9 mouse cellular contexts compared by ENCODE assay signal in genomic region chr2:70567682-70568077, GRCm38 (mm10). TPM values are rescaled to one million over a fixed set of nuclear protein-coding genes. Genes with fewer than 3 reads are reported as not detected.
DNase-seq lines count a peak whose midpoint lies in the region; ATAC-seq lines count a peak whose summit lies in the region.
"Had no signal": no experiment of that assay in that cellular context is flagged by ENCODE, and none has a peak within 500 bp of the region (broad histone marks: within the 10 kb centered on the region; RNA-seq: fewer than 3 reads in every experiment).

No protein-coding gene starts in this region.

- H3K4me3 ChIP-seq in heart, embryonic 13.5 days, result peak overlapping the region; percentile 53
- H3K4me3 ChIP-seq in hindbrain, embryonic 13.5 days, result peak overlapping the region; percentile 54
- H3K4me3 ChIP-seq in midbrain, embryonic 13.5 days (replicated peaks), result peak overlapping the region; percentile 54

- H3K9me3 ChIP-seq in heart, embryonic 13.5 days, result no peaks in the 10 kb centered on the region
- H3K9me3 ChIP-seq in hindbrain, embryonic 13.5 days, result no peaks in the 10 kb centered on the region
- H3K9me3 ChIP-seq in midbrain, embryonic 13.5 days, result no peaks in the 10 kb centered on the region

- ATAC-seq in heart, embryonic 13.5 days (ENCODE audit: extremely low read depth, insufficient number of reproducible peaks, low FRiP score, low TSS enrichment), result no peak
- ATAC-seq in hindbrain, embryonic 13.5 days (ENCODE audit: low FRiP score), result no peak
- ATAC-seq in midbrain, embryonic 13.5 days, result peak; percentile 28; the same call in 1 of the 2 replicates

- H3K27me3 ChIP-seq in heart, embryonic 13.5 days (replicated peaks), result peaks cover 99% of the 10 kb centered on the region
- H3K27me3 ChIP-seq in hindbrain, embryonic 13.5 days, result peaks cover 95% of the 10 kb centered on the region
- peaks cover 95% of the 10 kb centered on the region for H3K27me3 ChIP-seq in midbrain, embryonic 13.5 days

- peak overlapping the region; percentile 72 for H3K9ac ChIP-seq in heart, embryonic 13.5 days
- H3K9ac ChIP-seq in hindbrain, embryonic 13.5 days, result peak overlapping the region; percentile 85
- peak overlapping the region; percentile 83 for H3K9ac ChIP-seq in midbrain, embryonic 13.5 days (replicated peaks)

- peak overlapping the region; percentile 86 for H3K4me2 ChIP-seq in heart, embryonic 13.5 days
- H3K4me2 ChIP-seq in hindbrain, embryonic 13.5 days, result peak overlapping the region; percentile 59
- H3K4me2 ChIP-seq in midbrain, embryonic 13.5 days (replicated peaks), result peak overlapping the region; percentile 65

- intact Hi-C loops in heart, postnatal 10 days (cut with DNase I), result no loop called here

- no peak overlapping the region for H3K27ac ChIP-seq in heart, embryonic 13.5 days (replicated peaks)
- H3K27ac ChIP-seq in hindbrain, embryonic 13.5 days, result peak overlapping the region; percentile 96
- H3K27ac ChIP-seq in midbrain, embryonic 13.5 days, result peak overlapping the region; percentile 94

- no peaks in the 10 kb centered on the region for H3K36me3 ChIP-seq in heart, embryonic 13.5 days
- peaks cover 5% of the 10 kb centered on the region; the same call in 1 of the 2 replicates for H3K36me3 ChIP-seq in hindbrain, embryonic 13.5 days
- no peaks in the 10 kb centered on the region for H3K36me3 ChIP-seq in midbrain, embryonic 13.5 days

- DNase-seq in heart, postnatal 10 days, result no peak
- DNase-seq in ES-CJ7 (ENCODE audit: low read depth, low spot score), result peak; percentile 7
- no peak for DNase-seq in spleen, postnatal 4 days (ENCODE audit: low spot score in 2 of 2)
- no peak for DNase-seq in urinary bladder, postnatal 10 days (ENCODE audit: low spot score)
- DNase-seq in gastrocnemius, postnatal 4 days (ENCODE audit: low spot score in 2 of 2), result no peak

- peaks cover 64% of the 10 kb centered on the region for H3K4me1 ChIP-seq in heart, embryonic 13.5 days
- peaks cover 73% of the 10 kb centered on the region for H3K4me1 ChIP-seq in hindbrain, embryonic 13.5 days (replicated peaks)
- H3K4me1 ChIP-seq in midbrain, embryonic 13.5 days (replicated peaks), result peaks cover 70% of the 10 kb centered on the region

- WGBS in heart, embryonic 13.5 days, result 4% methylated on average over 12 of the region's 12 CpGs
- under 1% methylated on average over 12 of the region's 12 CpGs for WGBS in hindbrain, embryonic 13.5 days
- WGBS in midbrain, embryonic 13.5 days, result 1% methylated on average over 12 of the region's 12 CpGs

RNA-seq across cellular contexts. Expression of gene Gad1, which starts 14.8 kb away (rescaled TPM):
- polyA plus RNA-seq in heart, embryonic 13.5 days (2015; fragmentation: Nextera tagmentation; extraction: Ambion mirVana), result 0.22 and 0.23 TPM in 2 replicates
- total RNA-seq in heart, postnatal 10 days (2021), result under 1 TPM; 0.47 to 0.67 TPM
- polyA plus RNA-seq in hindbrain, embryonic 13.5 days (2015; fragmentation: Nextera tagmentation; extraction: Ambion mirVana), result 49.7 and 49.8 TPM in 2 replicates
- 60.2 and 63.2 TPM in 2 replicates for polyA plus RNA-seq in midbrain, embryonic 13.5 days (2015; fragmentation: Nextera tagmentation; extraction: Ambion mirVana)
- under 1 TPM; 0.23 to 0.29 TPM for total RNA-seq in gastrocnemius, postnatal 4 days (2021)
- total RNA-seq: liver, adult 2 months had no signal
- polyA plus RNA-seq: liver, adult 2 months had no signal

RNA-seq across cellular contexts. Expression of gene Erich2, which starts 59.1 kb away (rescaled TPM):
- 0.59 and 0.64 TPM in 2 replicates for polyA plus RNA-seq in heart, embryonic 13.5 days (2015; fragmentation: Nextera tagmentation; extraction: Ambion mirVana)
- not detected for total RNA-seq in heart, postnatal 10 days (2021)
- 2.3 and 3.8 TPM in 2 replicates for polyA plus RNA-seq in hindbrain, embryonic 13.5 days (2015; fragmentation: Nextera tagmentation; extraction: Ambion mirVana)
- polyA plus RNA-seq in midbrain, embryonic 13.5 days (2015; fragmentation: Nextera tagmentation; extraction: Ambion mirVana), result 1.3 and 3.2 TPM in 2 replicates
- total RNA-seq in gastrocnemius, postnatal 4 days (2021), result not detected
- total RNA-seq: liver, adult 2 months had no signal
- polyA plus RNA-seq: liver, adult 2 months had no signal

Comparison
In these comparisons a context has a peak if more than half of its experiments do, and no peak if none do; other contexts are left out.
1. RNA of gene Gad1, which starts 14.8 kb away (polyA plus RNA-seq): 60.2 to 63.2 TPM in midbrain, embryonic 13.5 days and 49.7 to 49.8 TPM in hindbrain, embryonic 13.5 days; 0.22 to 0.23 TPM in heart, embryonic 13.5 days; every median in the first group is over 10 times any median in the second.
2. Peak in every context shown above with its lines, with median percentiles within 50 percentile points of each other: H3K4me2 ChIP-seq, H3K4me3 ChIP-seq and H3K9ac ChIP-seq.